Mouse (Mus musculus): ENCODE measurements around the gene Speer4d.
"Not testable (repeated sequence)": the region's sequence is repeated elsewhere in the genome, so short reads cannot be mapped to it uniquely, and the experiment has no call there.

Gene Speer4d

GRCm38 (mm10) chr5:15618764-15619163, at the start of gene Speer4d:
Gene Speer4d (plus strand): TSS chr5:15619064.
- not testable (repeated sequence) for DNase-seq (ENCODE audit: low read depth, low spot score)

DNA sequence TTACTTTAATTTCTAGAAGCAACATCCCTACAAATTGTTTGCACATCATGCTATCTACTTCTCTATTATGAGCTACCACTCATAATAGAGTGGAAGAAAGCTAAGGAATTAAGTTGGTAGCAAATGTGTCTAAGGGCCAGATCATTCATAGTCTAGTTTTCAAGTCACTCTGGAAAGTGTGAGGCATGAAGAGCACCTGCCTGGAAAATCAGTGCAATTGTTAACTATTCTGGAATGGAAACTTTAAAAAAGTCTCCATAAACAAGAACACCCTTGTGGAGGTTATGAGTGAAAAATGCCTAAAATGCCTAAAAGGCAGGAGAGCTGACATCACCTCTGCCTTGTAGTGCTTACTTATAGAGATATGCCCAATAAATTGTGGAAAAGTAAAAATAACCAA, 45.1 kb upstream of the Speer4d start:
- DNase-seq (ENCODE audit: low read depth, low spot score): not testable (repeated sequence)

- DNase-seq (ENCODE audit: low read depth, low spot score): not testable (repeated sequence)
These were observed 41.8 kb upstream of the Speer4d start, which contains the start of gene Gm21083 for GRCm38 (mm10) chr5:15577033-15577432. Gene Gm21083 (plus strand): TSS chr5:15577333.

DNA sequence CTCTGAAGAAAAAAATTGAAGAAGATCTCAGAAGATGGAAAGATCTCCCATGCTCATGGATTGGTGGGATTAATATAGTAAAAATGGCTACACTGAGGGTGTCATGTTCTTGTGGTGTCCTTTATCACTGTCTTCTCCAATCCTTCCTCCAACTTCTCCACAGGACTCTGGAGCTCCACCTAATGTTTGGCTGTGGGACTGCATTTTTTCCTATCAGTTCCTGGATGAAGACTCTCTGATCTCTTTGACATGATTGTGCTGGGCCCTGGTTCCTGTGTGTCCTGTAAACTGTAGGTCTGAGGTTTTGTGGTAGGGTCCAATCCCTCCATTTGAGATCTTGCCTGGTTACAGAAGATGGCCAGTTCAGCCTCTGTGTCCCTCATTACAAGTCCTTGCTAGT, 32.5 kb upstream of the Speer4d start:
- DNase-seq (ENCODE audit: low read depth, low spot score): peak; percentile 33

DNA sequence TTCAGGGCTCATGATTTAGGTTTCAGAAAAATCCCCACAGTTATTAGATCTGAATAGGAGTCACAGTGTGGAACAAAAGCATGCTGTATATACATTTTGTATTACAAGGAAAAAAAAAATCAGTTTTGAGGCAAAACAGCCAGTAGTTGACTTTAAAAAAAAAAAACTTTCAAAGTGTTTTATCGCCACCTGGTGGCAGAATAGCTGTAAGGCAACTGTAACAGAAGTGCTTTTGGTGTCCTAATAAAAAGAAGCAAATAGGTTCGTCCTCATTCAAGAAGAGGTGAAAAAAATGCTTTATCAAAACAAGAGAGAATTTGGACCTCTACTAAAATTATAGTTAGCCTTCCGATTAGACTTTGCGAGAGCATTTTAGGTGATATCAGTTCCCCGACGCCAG, 30.6 kb upstream of the Speer4d start:
- peak; percentile 79 for DNase-seq (ENCODE audit: low read depth, low spot score)

- not testable (repeated sequence) for DNase-seq (ENCODE audit: low read depth, low spot score)
These were observed 28.2 kb upstream of the Speer4d start for GRCm38 (mm10) chr5:15590635-15591034.

DNA sequence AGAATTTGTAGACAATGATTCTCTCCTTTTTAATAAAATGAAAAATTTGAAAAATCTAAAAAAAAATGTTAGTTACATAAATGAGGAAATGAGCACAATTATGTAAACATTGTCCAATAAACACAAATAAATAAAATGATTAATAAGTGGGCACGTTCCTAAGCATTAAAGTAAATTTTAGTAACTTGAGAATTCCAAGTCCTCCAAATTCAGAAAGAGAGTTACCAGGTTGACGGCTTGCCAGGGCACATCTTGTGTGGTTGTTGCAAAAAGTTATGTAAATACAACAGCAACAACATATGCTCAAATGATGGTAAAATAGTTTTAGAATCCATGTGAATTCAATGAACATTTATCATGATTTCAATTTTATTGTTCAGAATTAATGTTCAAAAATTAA, 27.3 kb upstream of the Speer4d start:
- not testable (repeated sequence) for DNase-seq (ENCODE audit: low read depth, low spot score)

GRCm38 (mm10) chr5:15598831-15599230, 20.0 kb upstream of the Speer4d start:
- not testable (repeated sequence) for DNase-seq (ENCODE audit: low read depth, low spot score)

GRCm38 (mm10) chr5:15600342-15600741, 18.5 kb upstream of the Speer4d start:
- DNase-seq (ENCODE audit: low read depth, low spot score): peak; percentile 47

- DNase-seq (ENCODE audit: low read depth, low spot score): not testable (repeated sequence)
These were observed 17.4 kb upstream of the Speer4d start for GRCm38 (mm10) chr5:15601481-15601880.

GRCm38 (mm10) chr5:15601960-15602359, 16.9 kb upstream of the Speer4d start:
- not testable (repeated sequence) for DNase-seq (ENCODE audit: low read depth, low spot score)

DNA sequence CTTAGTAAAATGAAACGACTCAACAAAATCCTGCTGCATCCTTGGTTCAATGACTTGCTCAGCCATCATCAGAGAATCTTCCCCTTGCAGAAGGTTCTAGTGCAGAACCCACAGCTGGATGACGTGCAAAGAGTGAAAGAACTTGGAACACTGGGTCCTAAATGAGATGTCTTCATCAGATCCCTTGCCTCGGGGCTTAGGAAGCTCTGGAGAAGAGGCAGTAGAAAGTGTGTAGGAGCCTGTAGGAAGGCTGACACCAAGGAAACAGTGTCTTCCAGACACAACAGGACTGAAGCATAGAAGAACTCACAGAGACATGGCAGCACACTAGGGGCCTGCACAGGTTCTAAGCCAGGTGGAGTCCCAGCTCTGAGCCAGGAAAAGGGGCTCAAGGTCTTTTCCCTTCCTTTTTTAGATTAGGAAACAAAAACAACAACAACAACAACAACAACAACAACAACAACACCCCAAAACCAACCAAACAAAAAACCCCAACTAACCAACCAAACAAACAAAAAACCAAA, 16.4 kb upstream of the Speer4d start:
- DNase-seq (ENCODE audit: low read depth, low spot score): not testable (repeated sequence)

- not testable (repeated sequence) for DNase-seq (ENCODE audit: low read depth, low spot score)
These were observed 15.9 kb upstream of the Speer4d start for GRCm38 (mm10) chr5:15603008-15603407.

- DNase-seq (ENCODE audit: low read depth, low spot score): not testable (repeated sequence)
These were observed 15.3 kb upstream of the Speer4d start for GRCm38 (mm10) chr5:15603585-15603984.

DNA sequence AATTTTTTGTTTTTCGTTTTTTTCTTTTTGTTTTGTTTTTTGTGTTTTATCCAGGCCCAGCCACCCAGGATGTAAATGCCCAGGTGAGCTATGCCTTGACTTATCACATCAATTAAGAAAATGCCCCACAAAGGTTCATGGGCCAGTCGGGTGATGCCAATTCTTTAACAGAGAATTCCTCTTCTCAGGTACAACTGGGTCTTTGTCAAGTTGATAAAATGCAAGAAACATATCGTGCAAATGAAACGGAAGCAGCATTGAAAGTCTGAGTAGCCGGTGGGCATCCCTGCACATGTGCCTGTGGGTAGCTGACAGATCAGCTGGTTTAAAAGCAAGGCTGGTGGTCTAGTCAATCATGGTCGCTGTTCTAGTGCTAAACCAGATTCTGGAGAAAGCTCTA, 12.2 kb upstream of the Speer4d start:
- DNase-seq (ENCODE audit: low read depth, low spot score): not testable (repeated sequence)

GRCm38 (mm10) chr5:15610695-15611094, 8.2 kb upstream of the Speer4d start:
- peak; percentile 71 for DNase-seq (ENCODE audit: low read depth, low spot score)

- DNase-seq (ENCODE audit: low read depth, low spot score): not testable (repeated sequence)
These were observed 2.7 kb upstream of the Speer4d start for GRCm38 (mm10) chr5:15616195-15616594.

DNA sequence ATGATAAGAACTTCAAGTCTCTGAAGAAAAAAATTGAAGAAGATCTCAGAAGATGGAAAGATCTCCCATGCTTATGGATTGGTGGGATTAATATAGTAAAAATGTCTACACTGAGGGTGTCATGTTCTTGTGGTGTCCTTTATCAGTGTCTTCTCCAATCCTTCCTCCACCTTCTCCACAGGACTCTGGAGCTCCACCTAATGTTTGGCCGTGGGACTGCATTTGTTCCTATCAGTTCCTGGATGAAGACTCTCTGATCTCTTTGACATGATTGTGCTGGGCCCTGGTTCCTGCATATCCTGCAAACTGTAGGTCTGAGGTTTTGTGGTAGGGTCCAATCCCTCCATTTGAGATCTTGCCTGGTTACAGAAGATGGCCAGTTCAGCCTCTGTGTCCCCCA, 9.3 kb downstream of the Speer4d start:
- not testable (repeated sequence) for DNase-seq (ENCODE audit: low read depth, low spot score)

DNA sequence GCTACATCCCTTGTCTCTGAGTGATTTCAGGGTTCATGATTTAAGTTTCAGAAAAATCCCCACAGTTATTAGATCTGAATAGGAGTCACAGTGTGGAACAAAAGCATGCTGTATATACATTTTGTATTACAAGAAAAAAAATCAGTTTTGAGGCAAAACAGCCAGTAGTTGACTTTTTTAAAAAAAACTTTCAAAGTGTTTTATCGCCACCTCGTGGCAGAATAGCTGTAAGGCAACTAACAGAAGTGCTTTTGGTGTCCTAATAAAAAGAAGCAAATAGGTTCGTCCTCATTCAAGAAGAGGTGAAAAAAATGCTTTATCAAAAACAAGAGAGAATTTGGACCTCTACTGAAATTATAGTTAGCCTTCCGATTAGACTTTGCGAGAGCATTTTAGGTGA, 11.2 kb downstream of the Speer4d start:
- DNase-seq (ENCODE audit: low read depth, low spot score): peak; percentile 61

- DNase-seq (ENCODE audit: low read depth, low spot score): not testable (repeated sequence)
These were observed 18.8 kb downstream of the Speer4d start for GRCm38 (mm10) chr5:15637637-15638036.

DNA sequence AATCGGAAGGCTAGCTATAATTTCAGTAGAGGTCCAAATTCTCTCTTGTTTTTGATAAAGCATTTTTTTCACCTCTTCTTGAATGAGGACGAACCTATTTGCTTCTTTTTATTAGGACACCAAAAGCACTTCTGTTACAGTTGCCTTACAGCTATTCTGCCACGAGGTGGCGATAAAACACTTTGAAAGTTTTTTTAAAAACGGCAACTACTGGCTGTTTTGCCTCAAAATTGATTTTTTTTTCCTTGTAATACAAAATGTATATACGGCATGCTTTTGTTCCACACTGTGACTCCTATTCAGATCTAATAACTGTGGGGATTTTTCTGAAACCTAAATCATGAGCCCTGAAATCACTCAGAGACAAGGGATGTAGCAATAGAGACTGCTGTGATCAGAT, 26.8 kb downstream of the Speer4d start:
- DNase-seq (ENCODE audit: low read depth, low spot score): peak; percentile 3

- peak; percentile 14 for DNase-seq (ENCODE audit: low read depth, low spot score)
These were observed 33.5 kb downstream of the Speer4d start for GRCm38 (mm10) chr5:15652334-15652733.

- not testable (repeated sequence) for DNase-seq (ENCODE audit: low read depth, low spot score)
These were observed 38.1 kb downstream of the Speer4d start, which contains the start of gene 4930572O03Rik for GRCm38 (mm10) chr5:15656959-15657358. Gene 4930572O03Rik (minus strand): TSS chr5:15657059.

DNA sequence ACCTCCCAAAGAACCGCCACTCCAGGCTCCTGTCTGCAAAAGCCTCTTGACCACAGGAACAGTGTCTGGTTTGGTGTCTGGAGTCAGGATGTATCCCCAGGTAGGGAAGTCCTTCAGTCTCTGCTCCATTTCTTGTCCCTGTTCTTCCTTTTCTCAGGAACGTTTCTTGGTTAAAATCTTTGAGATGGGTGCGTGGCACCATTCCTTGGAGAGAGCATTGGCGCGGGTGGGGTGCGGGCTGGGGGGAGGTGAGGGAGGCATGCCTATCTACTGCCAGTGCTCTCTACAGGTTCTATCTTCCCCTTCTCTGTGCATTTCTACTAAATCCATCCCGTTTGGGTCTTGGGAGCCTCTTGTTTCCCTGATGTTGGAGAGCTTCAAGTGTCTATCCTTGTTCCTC, 45.0 kb downstream of the Speer4d start:
- DNase-seq (ENCODE audit: low read depth, low spot score): not testable (repeated sequence)
